Mouse (Mus musculus): ENCODE measurements around the gene Chst1. TPM values are rescaled to one million over a fixed set of nuclear protein-coding genes. Genes with fewer than 3 reads are reported as not detected.

Chst1 gene
- total and polyA plus RNA-seq, 3 experiments, result 0.57 to 4.5 (median 2.3) TPM

DNA sequence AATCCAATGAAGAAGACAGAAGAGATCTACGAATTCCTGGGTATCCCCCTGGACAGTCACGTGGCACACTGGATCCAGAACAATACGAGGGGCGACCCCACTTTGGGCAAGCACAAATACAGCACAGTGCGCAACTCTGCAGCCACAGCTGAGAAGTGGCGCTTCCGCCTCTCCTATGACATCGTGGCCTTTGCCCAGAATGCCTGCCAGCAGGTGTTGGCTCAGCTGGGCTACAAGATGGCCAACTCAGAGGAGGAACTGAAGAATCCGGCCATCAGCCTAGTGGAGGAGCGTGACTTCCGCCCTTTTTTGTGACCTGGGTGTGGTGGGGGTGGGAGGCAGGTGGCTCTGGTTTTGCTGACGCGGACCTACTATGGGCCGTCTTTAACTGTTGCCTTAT, 14.6 kb downstream of the Chst1 start:
- Histone ChIP-seq H3K4me3 (ENCODE audit: low read depth, low read length) (no peak overlapping the region), H3K27me3 (ENCODE audit: insufficient read depth, low read length) (peaks cover 21% of the 10 kb centered on the region; the same call in 1 of the 2 replicates), H3K9me3 (replicated peaks) (no peaks in the 10 kb centered on the region), H3K36me3 (replicated peaks) (no peaks in the 10 kb centered on the region), H3K4me1 (ENCODE audit: insufficient read depth, low read depth, low read length) (peaks cover 2% of the 10 kb centered on the region; the same call in 1 of the 2 replicates)
- ATAC-seq (ENCODE audit: extremely low read depth, insufficient number of reproducible peaks, low FRiP score, poor library complexity, severe bottlenecking) (no peak), DNase-seq (ENCODE audit: low spot score) (no peak)
- TF ChIP-seq POLR2AphosphoS5 (IDR thresholded peaks at IDR 0.05; ENCODE audit: insufficient replicate concordance, low read depth, low read length) (no peak), CTCF (IDR thresholded peaks at IDR 0.05; ENCODE audit: low read depth, low read length) (no peak)

DNA sequence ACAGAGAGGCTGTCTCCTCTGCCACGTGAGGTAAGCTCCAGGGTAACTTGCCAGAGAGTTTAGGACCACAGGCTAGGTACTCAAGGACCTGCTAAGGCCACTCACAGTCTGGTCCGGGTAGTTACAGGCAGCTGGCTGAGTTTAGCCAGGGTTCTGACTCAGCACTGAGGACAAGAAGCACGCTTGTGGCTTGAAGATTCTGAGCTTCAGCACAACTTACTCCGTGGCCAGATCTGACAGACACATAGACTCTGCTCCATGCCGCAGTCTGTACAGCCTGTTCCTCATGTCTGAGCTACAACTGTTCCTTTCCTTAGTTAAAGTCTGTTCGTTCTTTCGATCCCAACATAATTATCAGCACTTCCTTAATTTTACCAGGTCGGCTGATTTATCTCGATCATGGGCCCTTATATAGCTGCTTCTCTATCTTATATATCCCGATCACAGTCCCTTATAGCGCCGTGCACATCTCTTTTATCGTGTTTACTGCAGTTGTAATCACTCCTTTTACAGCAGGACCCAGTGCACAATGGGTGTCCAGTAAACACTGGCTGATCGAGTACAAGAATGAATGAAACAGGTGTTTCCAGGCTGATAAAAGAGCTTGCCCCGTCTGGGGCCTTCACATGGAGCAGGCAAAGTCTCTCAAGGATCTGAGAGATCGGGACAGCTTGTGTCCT, 17.7 kb downstream of the Chst1 start:
- Histone ChIP-seq H3K9me3 (replicated peaks) (no peaks in the 10 kb centered on the region), H3K27me3 (ENCODE audit: insufficient read depth, low read length) (peaks cover 16% of the 10 kb centered on the region; the same call in 1 of the 2 replicates), H3K36me3 (replicated peaks) (no peaks in the 10 kb centered on the region), H3K4me1 (ENCODE audit: insufficient read depth, low read depth, low read length) (peaks cover 2% of the 10 kb centered on the region; the same call in 1 of the 2 replicates), H3K4me3 (ENCODE audit: low read depth, low read length) (no peak overlapping the region)
- ATAC-seq (ENCODE audit: extremely low read depth, insufficient number of reproducible peaks, low FRiP score, poor library complexity, severe bottlenecking) (peak; percentile 78), DNase-seq (ENCODE audit: low spot score) (no peak)
- no peak for TF ChIP-seq TAL1 (conservative IDR thresholded peaks at IDR 0.05; ENCODE audit: low read depth, low read length)
- no peak for TF ChIP-seq CTCF (IDR thresholded peaks at IDR 0.05; ENCODE audit: low read depth, low read length)
- TF ChIP-seq GATA2 (IDR thresholded peaks at IDR 0.05; ENCODE audit: borderline replicate concordance, low read depth, low read length), result no peak
- no peak for TF ChIP-seq GATA1 (IDR thresholded peaks at IDR 0.05; ENCODE audit: borderline replicate concordance, low read length)
- TF ChIP-seq POLR2AphosphoS5 (IDR thresholded peaks at IDR 0.05; ENCODE audit: insufficient replicate concordance, low read depth, low read length), result no peak

DNA sequence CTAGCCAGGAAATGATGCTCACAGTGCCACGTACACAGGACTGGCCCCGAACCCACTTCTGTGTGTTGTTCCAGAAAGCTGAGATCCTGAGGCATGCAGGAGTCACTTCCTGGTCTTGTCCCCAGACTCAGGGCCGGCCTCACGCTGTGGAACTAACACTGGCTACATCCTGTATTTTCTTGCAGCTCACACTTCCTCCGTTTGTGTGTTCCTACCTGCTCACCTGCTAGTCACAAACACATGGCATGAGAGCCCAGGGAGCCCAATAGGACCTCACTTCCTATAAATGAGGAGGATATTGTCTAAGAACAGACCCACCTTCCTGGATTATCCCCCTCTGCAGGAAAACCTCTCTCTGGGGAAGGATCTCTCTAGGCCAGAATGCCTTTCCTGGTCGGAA, 18.5 kb downstream of the Chst1 start:
- H3K4me1 ChIP-seq (ENCODE audit: insufficient read depth, low read depth, low read length), result peaks cover 2% of the 10 kb centered on the region; the same call in 1 of the 2 replicates
- DNase-seq (ENCODE audit: low spot score), result no peak
- TF ChIP-seq GATA2 (IDR thresholded peaks at IDR 0.05; ENCODE audit: borderline replicate concordance, low read depth, low read length) (no peak), GATA1 (IDR thresholded peaks at IDR 0.05; ENCODE audit: borderline replicate concordance, low read length) (no peak), TAL1 (conservative IDR thresholded peaks at IDR 0.05; ENCODE audit: low read depth, low read length) (no peak), POLR2AphosphoS5 (IDR thresholded peaks at IDR 0.05; ENCODE audit: insufficient replicate concordance, low read depth, low read length) (no peak), CTCF (IDR thresholded peaks at IDR 0.05; ENCODE audit: low read depth, low read length) (no peak)
- H3K9me3 ChIP-seq (replicated peaks), result no peaks in the 10 kb centered on the region
- H3K36me3 ChIP-seq (replicated peaks), result no peaks in the 10 kb centered on the region
- no peak overlapping the region for H3K4me3 ChIP-seq (ENCODE audit: low read depth, low read length)
- H3K27me3 ChIP-seq (ENCODE audit: insufficient read depth, low read length), result peaks cover 14% of the 10 kb centered on the region; the same call in 1 of the 2 replicates
- no peak for ATAC-seq (ENCODE audit: extremely low read depth, insufficient number of reproducible peaks, low FRiP score, poor library complexity, severe bottlenecking)

DNA sequence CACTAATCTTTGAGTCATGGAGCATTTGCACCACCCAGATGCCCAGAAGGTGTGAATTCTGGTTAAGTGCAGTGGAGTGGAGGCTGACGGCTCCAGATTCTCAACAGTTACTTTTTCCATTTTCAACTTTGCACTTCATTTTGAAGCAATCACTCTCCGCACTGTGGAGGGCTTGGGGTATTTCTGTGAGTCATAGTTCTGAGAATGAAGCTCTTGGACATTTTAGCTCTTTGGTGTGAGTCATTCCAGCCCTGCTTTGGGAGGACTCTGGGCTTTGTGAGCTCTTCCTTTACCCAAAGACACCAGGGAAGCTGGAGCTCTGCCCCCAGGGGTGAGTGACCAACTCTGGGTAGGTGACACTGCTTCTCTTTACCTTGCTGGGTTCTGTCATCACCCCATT, 28.1 kb downstream of the Chst1 start:
- Histone ChIP-seq H3K9me3 (replicated peaks) (no peaks in the 10 kb centered on the region), H3K36me3 (replicated peaks) (no peaks in the 10 kb centered on the region), H3K27me3 (ENCODE audit: insufficient read depth, low read length) (peaks cover 6% of the 10 kb centered on the region; the same call in 1 of the 2 replicates), H3K4me1 (ENCODE audit: insufficient read depth, low read depth, low read length) (no peaks in the 10 kb centered on the region), H3K4me3 (ENCODE audit: low read depth, low read length) (no peak overlapping the region)
- DNase-seq (ENCODE audit: low spot score) (no peak), ATAC-seq (ENCODE audit: extremely low read depth, insufficient number of reproducible peaks, low FRiP score, poor library complexity, severe bottlenecking) (no peak)
- TF ChIP-seq GATA1 (IDR thresholded peaks at IDR 0.05; ENCODE audit: borderline replicate concordance, low read length) (no peak), CTCF (IDR thresholded peaks at IDR 0.05; ENCODE audit: low read depth, low read length) (no peak)

- Histone ChIP-seq H3K36me3 (replicated peaks) (no peaks in the 10 kb centered on the region), H3K4me1 (ENCODE audit: insufficient read depth, low read depth, low read length) (no peaks in the 10 kb centered on the region), H3K4me3 (ENCODE audit: low read depth, low read length) (no peak overlapping the region), H3K9me3 (replicated peaks) (no peaks in the 10 kb centered on the region), H3K27me3 (ENCODE audit: insufficient read depth, low read length) (peaks cover 6% of the 10 kb centered on the region; the same call in 1 of the 2 replicates)
- DNase-seq (ENCODE audit: low spot score) (no peak), ATAC-seq (ENCODE audit: extremely low read depth, insufficient number of reproducible peaks, low FRiP score, poor library complexity, severe bottlenecking) (no peak)
- TF ChIP-seq TAL1 (conservative IDR thresholded peaks at IDR 0.05; ENCODE audit: low read depth, low read length), result no peak
- TF ChIP-seq GATA1 (IDR thresholded peaks at IDR 0.05; ENCODE audit: borderline replicate concordance, low read length), result no peak
- no peak for TF ChIP-seq CTCF (IDR thresholded peaks at IDR 0.05; ENCODE audit: low read depth, low read length)
- no peak for TF ChIP-seq GATA2 (IDR thresholded peaks at IDR 0.05; ENCODE audit: borderline replicate concordance, low read depth, low read length)
- no peak for TF ChIP-seq POLR2AphosphoS5 (IDR thresholded peaks at IDR 0.05; ENCODE audit: insufficient replicate concordance, low read depth, low read length)
Observed at GRCm38 (mm10) chr2:92630799-92631198, 31.3 kb downstream of the Chst1 start.

DNA sequence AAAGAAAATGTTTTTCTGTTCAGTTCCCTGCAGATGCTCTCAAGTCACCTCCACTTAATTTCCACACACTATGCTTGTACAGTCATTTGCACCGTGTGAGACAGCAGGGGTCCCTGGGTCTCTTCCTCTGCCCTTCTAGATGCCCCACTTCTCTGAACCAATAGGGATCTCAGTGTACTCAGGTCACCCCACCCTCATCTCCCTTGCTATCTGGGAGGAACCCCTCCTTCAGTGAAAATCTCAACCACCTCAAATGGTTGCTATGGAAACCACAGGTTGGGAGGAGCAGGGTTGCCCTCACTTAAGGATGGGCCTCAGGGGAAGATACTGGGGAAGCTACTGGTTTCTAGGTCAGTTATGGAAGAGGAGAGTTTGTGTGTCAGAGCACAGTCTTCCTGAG, 32.5 kb downstream of the Chst1 start:
- Histone ChIP-seq H3K4me1 (ENCODE audit: insufficient read depth, low read depth, low read length) (no peaks in the 10 kb centered on the region), H3K27me3 (ENCODE audit: insufficient read depth, low read length) (peaks cover 6% of the 10 kb centered on the region; the same call in 1 of the 2 replicates), H3K4me3 (ENCODE audit: low read depth, low read length) (no peak overlapping the region), H3K9me3 (replicated peaks) (no peaks in the 10 kb centered on the region), H3K36me3 (replicated peaks) (no peaks in the 10 kb centered on the region)
- DNase-seq (ENCODE audit: low spot score), result no peak
- TF ChIP-seq POLR2AphosphoS5 (IDR thresholded peaks at IDR 0.05; ENCODE audit: insufficient replicate concordance, low read depth, low read length), result no peak
- no peak for TF ChIP-seq GATA1 (IDR thresholded peaks at IDR 0.05; ENCODE audit: borderline replicate concordance, low read length)
- no peak for TF ChIP-seq GATA2 (IDR thresholded peaks at IDR 0.05; ENCODE audit: borderline replicate concordance, low read depth, low read length)
- TF ChIP-seq CTCF (IDR thresholded peaks at IDR 0.05; ENCODE audit: low read depth, low read length), result no peak
- TF ChIP-seq TAL1 (conservative IDR thresholded peaks at IDR 0.05; ENCODE audit: low read depth, low read length), result no peak
- ATAC-seq (ENCODE audit: extremely low read depth, insufficient number of reproducible peaks, low FRiP score, poor library complexity, severe bottlenecking), result no peak

Data from G1E (cell line).